Mouse (Mus musculus) testis, adult 2 months (tissue): ENCODE measurements around the gene Esr2.

Experiments used
- CTCF ChIP-seq: fragments of 200-500 bp; IDR thresholded peaks from 2 replicates; pipeline ENCODE4 v1.5.1; 2012; ENCODE audit warnings: low read depth, mild to moderate bottlenecking, inconsistent platforms, low read length, moderate library complexity; ENCODE audit not compliant: control insufficient read depth, insufficient read depth, insufficient replicate concordance
- POLR2A ChIP-seq: fragments of 200-500 bp; IDR thresholded peaks from 2 replicates; pipeline ENCODE4 v1.6.1; 2012; ENCODE audit warnings: low read depth, mild to moderate bottlenecking, inconsistent platforms, low read length, moderate library complexity; ENCODE audit not compliant: control insufficient read depth

- TF ChIP-seq CTCF (no peak), POLR2A (no peak)
Measured at GRCm38 (mm10) chr12:76181471-76181870, 4.4 kb upstream of the Esr2 start.
